Mouse (Mus musculus) hindbrain, embryonic 11.5 days (tissue): ENCODE measurements at regions not wholly inside any gene's neighbourhood (a gene's known extent, or its start where the extent isn't known, plus 50 kb on each side); places are given as distances from the start of the nearest gene placed in this dataset.

ENCODE experiments used
- ATAC-seq: fragments of 200-750 bp; cut with Nextera tagmentation; 2 replicates; pipeline ENCODE4 v1.8.0; 2017; ENCODE audit warnings: mild to moderate bottlenecking, moderate TSS enrichment, moderate library complexity; ENCODE audit not compliant: low FRiP score
- DNase-seq: peaks from one replicate; pipeline ENCODE4 v3.0.0-alpha.2; 2015; ENCODE audit warnings: low spot score
- H3K27ac ChIP-seq: fragments of 300-500 bp; sonication (generic); 2 replicates; pipeline ENCODE4 v1.5.1; 2014; ENCODE audit warnings: mild to moderate bottlenecking, low read depth, low read length
- H3K27me3 ChIP-seq: fragments of 300-500 bp; sonication (generic); 2 replicates; pipeline ENCODE4 v1.6.1; 2014; ENCODE audit warnings: mild to moderate bottlenecking, low read length, moderate library complexity, mixed read lengths; ENCODE audit not compliant: control insufficient read depth, insufficient read depth
- H3K36me3 ChIP-seq: fragments of 300-500 bp; sonication (generic); 2 replicates; pipeline ENCODE4 v1.6.1; 2014; ENCODE audit warnings: mild to moderate bottlenecking, low read length, moderate library complexity, mixed read lengths; ENCODE audit not compliant: control insufficient read depth, insufficient read depth
- H3K4me1 ChIP-seq: fragments of 300-500 bp; sonication (generic); replicated peaks from 2 replicates; pipeline ENCODE4 v1.6.1; 2014; ENCODE audit warnings: low read length, mixed read lengths; ENCODE audit not compliant: control insufficient read depth, insufficient read depth
- H3K4me2 ChIP-seq: fragments of 300-500 bp; sonication (generic); replicated peaks from 2 replicates; pipeline ENCODE4 v1.6.1; 2014; ENCODE audit warnings: mild to moderate bottlenecking, low read depth, low read length
- H3K4me3 ChIP-seq: fragments of 300-500 bp; sonication (generic); 2 replicates; pipeline ENCODE4 v1.5.1; 2014; ENCODE audit warnings: low read depth, low read length
- H3K9ac ChIP-seq: fragments of 300-500 bp; sonication (generic); 2 replicates; pipeline ENCODE4 v1.6.1; 2014; ENCODE audit warnings: low read depth, low read length
- H3K9me3 ChIP-seq: fragments of 300-500 bp; sonication (generic); 2 replicates; pipeline ENCODE4 v1.6.1; 2016; ENCODE audit warnings: low read length; ENCODE audit not compliant: control insufficient read depth
- WGBS: fragments of 180-500 bp; shearing (Covaris S2); extraction: QIAGEN DNeasy Blood & Tissue Kit; methylation state at CpG from one replicate; pipeline ENCODE4 v1.1.7; 2014; 5-methylcytosine and 5-hydroxymethylcytosine counted together

DNA sequence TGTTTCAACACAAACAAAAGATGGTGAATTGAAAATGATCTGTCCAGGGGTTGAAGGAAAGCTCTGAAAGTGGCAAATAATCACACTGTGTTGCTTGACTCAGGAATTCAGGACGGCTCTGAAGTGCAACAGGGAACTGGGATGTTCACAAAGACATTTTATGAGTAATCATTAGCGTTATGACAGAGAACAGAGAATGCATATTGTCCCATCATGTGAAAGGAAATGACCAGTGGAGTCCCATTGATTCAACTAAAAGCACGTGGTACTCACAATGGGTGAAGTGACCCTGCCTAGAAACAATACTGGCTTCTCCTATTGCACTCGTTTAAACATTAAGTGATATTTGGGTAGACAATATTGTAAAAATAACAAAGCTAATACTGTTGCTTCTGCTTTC, 466.1 kb downstream of the Hsfy2 start:
- Histone ChIP-seq H3K9ac (no peak overlapping the region), H3K9me3 (no peaks in the 10 kb centered on the region), H3K27me3 (no peaks in the 10 kb centered on the region), H3K4me1 (no peaks in the 10 kb centered on the region), H3K36me3 (no peaks in the 10 kb centered on the region), H3K4me3 (no peak overlapping the region), H3K27ac (no peak overlapping the region), H3K4me2 (no peak overlapping the region)
- no peak for DNase-seq
- 61% methylated on average over 4 of the region's 4 CpGs for WGBS
- ATAC-seq: no peak

DNA sequence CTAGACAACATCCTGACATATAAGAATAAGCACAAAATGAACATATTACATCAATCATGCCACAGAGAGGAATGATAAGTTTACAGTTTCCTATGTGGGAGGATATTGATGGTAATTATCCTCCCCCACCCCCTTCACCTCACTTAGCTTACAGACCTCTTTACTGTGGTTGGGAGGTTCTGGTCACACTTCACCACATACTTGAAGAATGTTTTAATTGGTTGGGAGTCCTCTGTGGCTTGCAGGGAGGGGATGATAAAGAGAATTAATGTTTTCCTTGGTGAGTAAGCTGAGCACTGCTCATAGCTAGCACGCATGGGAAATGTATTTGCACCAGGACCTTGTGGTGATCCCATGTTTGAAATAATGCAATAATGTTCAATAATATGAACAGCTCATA, 468.5 kb downstream of the Hsfy2 start:
- Histone ChIP-seq H3K4me1 (no peaks in the 10 kb centered on the region), H3K9ac (no peak overlapping the region), H3K27me3 (no peaks in the 10 kb centered on the region), H3K9me3 (no peaks in the 10 kb centered on the region), H3K4me3 (no peak overlapping the region), H3K36me3 (no peaks in the 10 kb centered on the region), H3K4me2 (no peak overlapping the region), H3K27ac (no peak overlapping the region)
- WGBS: 85% methylated on average over 1 of the region's 1 CpGs
- no peak for DNase-seq
- ATAC-seq: no peak

DNA sequence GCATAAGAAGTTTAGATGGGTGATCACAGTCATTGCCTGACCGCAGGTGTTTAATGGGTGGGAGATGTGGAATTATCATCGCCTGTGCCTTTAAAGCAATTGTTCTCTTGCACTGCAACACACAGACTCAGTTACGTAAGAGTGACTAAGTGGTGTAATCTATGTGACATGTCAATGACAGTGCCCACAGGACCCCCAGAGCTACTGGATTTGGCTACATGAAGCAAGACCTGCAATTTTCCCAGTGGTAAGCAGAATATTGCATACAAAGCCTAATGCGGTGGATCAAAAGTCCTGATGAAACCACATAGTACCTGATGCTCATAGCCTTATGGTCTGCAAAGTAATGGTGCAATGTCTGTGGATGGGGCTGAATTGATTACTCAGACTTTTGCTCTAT, 469.2 kb downstream of the Hsfy2 start:
- DNase-seq (no peak), ATAC-seq (no peak)
- no peaks in the 10 kb centered on the region for H3K9me3 ChIP-seq
- H3K4me3 ChIP-seq: no peak overlapping the region
- H3K27me3 ChIP-seq: no peaks in the 10 kb centered on the region
- WGBS: 92% methylated on average over 4 of the region's 4 CpGs
- no peak overlapping the region for H3K4me2 ChIP-seq
- H3K9ac ChIP-seq: no peak overlapping the region
- H3K36me3 ChIP-seq: no peaks in the 10 kb centered on the region
- no peak overlapping the region for H3K27ac ChIP-seq
- no peaks in the 10 kb centered on the region for H3K4me1 ChIP-seq

DNA sequence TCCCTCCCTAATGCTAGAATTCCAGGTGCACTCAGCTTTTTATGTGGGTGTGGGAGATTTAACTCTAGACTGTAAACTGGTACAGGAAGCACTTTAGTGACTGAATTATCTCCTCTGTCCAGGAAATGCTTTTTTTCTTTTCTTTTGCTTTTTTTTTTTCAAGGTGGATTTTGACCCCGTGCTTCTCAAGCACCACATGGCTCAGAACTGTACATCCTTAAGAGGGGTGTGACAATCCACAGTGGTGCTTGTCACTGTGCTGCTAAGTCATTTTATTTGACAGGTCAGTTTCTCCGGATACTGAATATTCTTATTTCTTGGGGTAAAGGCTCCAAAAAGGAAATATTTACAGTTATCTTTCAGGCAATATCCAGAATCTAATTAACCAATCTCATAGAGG, 472.0 kb downstream of the Hsfy2 start:
- Histone ChIP-seq H3K9ac (no peak overlapping the region), H3K27me3 (no peaks in the 10 kb centered on the region), H3K36me3 (no peaks in the 10 kb centered on the region), H3K27ac (no peak overlapping the region), H3K4me1 (no peaks in the 10 kb centered on the region), H3K9me3 (no peaks in the 10 kb centered on the region), H3K4me2 (no peak overlapping the region), H3K4me3 (no peak overlapping the region)
- WGBS: 80% methylated on average over 2 of the region's 2 CpGs
- no peak for ATAC-seq
- no peak for DNase-seq

DNA sequence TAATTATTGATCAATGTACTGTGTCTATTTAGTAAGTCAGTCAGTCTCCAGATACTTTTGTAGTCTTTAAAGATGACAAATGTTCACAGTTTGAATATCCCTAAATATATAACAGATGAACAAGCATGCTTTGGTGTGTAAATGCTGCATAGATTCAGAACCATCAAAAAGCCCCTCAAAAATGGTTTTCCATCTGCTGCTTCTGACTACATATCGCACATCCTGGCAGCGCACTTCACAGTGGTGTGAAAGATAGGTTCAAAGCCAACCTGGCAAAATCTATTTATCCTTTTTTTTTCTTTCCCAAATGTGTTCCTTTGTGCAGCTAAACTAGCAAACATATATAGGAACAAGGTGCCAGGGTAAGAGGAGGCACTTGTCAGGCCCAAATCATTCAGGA, 472.9 kb downstream of the Hsfy2 start:
- 96% methylated on average over 2 of the region's 2 CpGs for WGBS
- no peak overlapping the region for H3K4me2 ChIP-seq
- H3K4me1 ChIP-seq: no peaks in the 10 kb centered on the region
- no peak overlapping the region for H3K4me3 ChIP-seq
- no peaks in the 10 kb centered on the region for H3K36me3 ChIP-seq
- H3K9me3 ChIP-seq: no peaks in the 10 kb centered on the region
- no peak overlapping the region for H3K27ac ChIP-seq
- no peaks in the 10 kb centered on the region for H3K27me3 ChIP-seq
- DNase-seq: no peak
- H3K9ac ChIP-seq: no peak overlapping the region
- no peak for ATAC-seq

DNA sequence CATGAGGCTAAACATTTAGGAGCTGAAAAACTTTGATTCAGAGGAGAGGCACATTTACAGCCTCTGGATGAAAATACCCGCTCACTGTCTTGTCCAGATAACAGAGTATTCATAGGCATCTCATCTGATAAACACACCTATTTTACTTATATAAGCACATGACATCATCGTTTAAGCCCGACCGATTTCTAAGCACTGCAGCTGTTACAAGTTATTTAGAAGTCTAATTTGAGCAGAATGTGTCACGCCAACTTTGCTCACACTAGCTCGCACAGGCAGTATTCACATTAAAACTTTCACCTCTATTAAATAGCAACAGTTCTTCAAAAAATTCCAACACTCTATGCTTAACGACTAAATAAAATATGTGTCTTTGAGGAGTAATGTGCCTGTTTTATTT, 506.3 kb downstream of the Hsfy2 start:
- Histone ChIP-seq H3K36me3 (no peaks in the 10 kb centered on the region), H3K4me3 (no peak overlapping the region), H3K9me3 (no peaks in the 10 kb centered on the region), H3K27ac (no peak overlapping the region), H3K9ac (no peak overlapping the region), H3K4me1 (no peaks in the 10 kb centered on the region), H3K27me3 (no peaks in the 10 kb centered on the region), H3K4me2 (no peak overlapping the region)
- no peak for DNase-seq
- ATAC-seq: no peak
- WGBS: 84% methylated on average over 7 of the region's 7 CpGs

DNA sequence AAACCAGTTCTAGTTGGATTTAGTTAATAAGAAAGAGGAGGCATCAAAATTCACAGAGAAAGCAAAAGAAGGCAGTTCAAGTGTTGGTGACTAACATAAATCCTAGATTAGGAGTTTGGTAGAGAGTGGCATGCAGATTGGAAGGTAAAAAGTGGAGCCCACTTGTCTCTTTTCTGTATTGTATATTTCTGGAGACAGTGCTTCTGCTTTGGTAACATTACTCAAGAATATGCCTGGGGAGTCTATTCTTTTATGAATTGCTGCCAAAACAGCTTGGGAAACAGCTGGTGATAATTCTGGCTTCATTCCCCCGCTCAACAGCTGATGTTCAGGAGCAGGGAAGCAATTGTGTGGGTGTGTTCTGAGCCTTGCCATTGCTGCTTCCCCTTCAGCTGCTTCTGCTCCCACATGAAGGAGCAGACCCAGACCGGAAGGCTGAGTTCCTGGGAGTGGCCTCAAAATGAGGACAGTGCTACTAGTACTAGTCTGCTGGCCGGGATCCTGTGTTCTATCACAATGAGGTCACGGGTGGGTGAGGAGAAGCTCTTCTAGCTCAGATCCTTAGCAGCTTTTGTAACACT, 547.9 kb downstream of the Hsfy2 start:
- Histone ChIP-seq H3K36me3 (no peaks in the 10 kb centered on the region), H3K4me1 (no peaks in the 10 kb centered on the region), H3K9ac (no peak overlapping the region), H3K27me3 (no peaks in the 10 kb centered on the region), H3K4me3 (no peak overlapping the region), H3K9me3 (no peaks in the 10 kb centered on the region), H3K27ac (no peak overlapping the region), H3K4me2 (no peak overlapping the region)
- ATAC-seq (no peak), DNase-seq (no peak)
- WGBS: 87% methylated on average over 4 of the region's 4 CpGs

DNA sequence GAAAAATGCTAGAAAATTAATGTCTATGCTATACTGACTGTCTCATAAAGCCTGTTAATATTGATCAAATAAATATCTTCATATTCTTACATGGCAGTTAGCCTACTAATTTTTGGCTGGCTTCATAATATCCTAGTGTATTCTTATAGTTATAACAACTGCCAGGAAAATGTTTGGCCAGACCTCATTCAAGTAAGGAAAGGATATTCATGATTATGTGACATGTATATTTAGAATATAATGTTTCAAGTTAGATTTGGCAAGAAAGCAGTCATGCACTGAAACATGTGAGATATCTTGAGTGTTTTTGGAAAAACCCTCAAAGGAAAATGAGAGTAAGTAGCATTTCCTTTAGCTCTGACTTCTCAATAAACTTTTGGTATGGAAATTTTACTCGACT, 548.9 kb downstream of the Hsfy2 start:
- DNase-seq: no peak
- no peaks in the 10 kb centered on the region for H3K27me3 ChIP-seq
- no peak overlapping the region for H3K4me2 ChIP-seq
- no peaks in the 10 kb centered on the region for H3K9me3 ChIP-seq
- H3K36me3 ChIP-seq: no peaks in the 10 kb centered on the region
- H3K4me3 ChIP-seq: no peak overlapping the region
- WGBS: 77% methylated on average over 1 of the region's 1 CpGs
- H3K9ac ChIP-seq: no peak overlapping the region
- ATAC-seq: no peak
- no peaks in the 10 kb centered on the region for H3K4me1 ChIP-seq
- no peak overlapping the region for H3K27ac ChIP-seq

DNA sequence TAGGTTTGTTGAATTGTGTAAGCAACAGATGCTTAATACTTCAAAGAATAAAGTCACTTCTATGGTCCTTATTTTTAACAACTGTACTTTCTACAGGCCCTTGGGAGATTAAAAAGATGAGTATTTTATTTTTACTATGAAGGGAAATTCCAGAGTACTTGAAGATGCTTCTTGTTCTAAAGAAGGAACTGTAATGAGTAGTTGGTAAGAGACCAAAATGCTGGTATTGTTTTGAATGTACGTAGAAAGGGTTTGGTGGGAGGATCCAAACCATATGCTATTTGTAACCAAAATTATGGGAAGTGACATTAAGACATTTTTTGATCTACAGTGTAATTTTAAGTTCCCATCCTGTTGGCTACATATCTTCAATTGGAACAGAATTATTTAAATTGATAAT, 560.5 kb downstream of the Hsfy2 start:
- no peak for DNase-seq
- H3K27ac ChIP-seq: no peak overlapping the region
- H3K4me1 ChIP-seq: no peaks in the 10 kb centered on the region
- no peak for ATAC-seq
- H3K27me3 ChIP-seq: no peaks in the 10 kb centered on the region
- H3K9me3 ChIP-seq: no peaks in the 10 kb centered on the region
- no peaks in the 10 kb centered on the region for H3K36me3 ChIP-seq
- H3K4me2 ChIP-seq: no peak overlapping the region
- WGBS: 89% methylated on average over 1 of the region's 1 CpGs
- H3K9ac ChIP-seq: no peak overlapping the region
- H3K4me3 ChIP-seq: no peak overlapping the region
